Mouse (Mus musculus) liver, postnatal 0 days (tissue): ENCODE results near the gene Lztfl1. TPM values are rescaled to one million over a fixed set of nuclear protein-coding genes. Genes with fewer than 3 reads are reported as not detected.

Experiments
- ATAC-seq: fragments of 200-750 bp; cut with Nextera tagmentation; 2 replicates; pipeline ENCODE4 v1.8.0; 2017; ENCODE audit warnings: mild to moderate bottlenecking, moderate library complexity
- DNase-seq: peaks from one replicate; pipeline ENCODE4 v3.0.0-alpha.2; 2016
- H3K27ac ChIP-seq: fragments of 300-500 bp; sonication (generic); 2 replicates; pipeline ENCODE4 v1.5.1; 2014; ENCODE audit warnings: antibody characterized with exemption, moderate library complexity, mild to moderate bottlenecking, low read depth
- H3K27me3 ChIP-seq: fragments of 300-500 bp; sonication (generic); 2 replicates; pipeline ENCODE4 v1.6.1; 2014; ENCODE audit warnings: low read length, control low read depth, mixed read lengths; ENCODE audit not compliant: insufficient read depth
- H3K36me3 ChIP-seq: fragments of 300-500 bp; sonication (generic); replicated peaks from 2 replicates; pipeline ENCODE4 v1.6.1; 2014; ENCODE audit warnings: mild to moderate bottlenecking, control low read depth, low read length, moderate library complexity, mixed read lengths; ENCODE audit not compliant: insufficient read depth
- H3K4me1 ChIP-seq: fragments of 300-500 bp; sonication (generic); 2 replicates; pipeline ENCODE4 v1.6.1; 2014; ENCODE audit warnings: antibody characterized with exemption, mild to moderate bottlenecking, control low read depth; ENCODE audit not compliant: insufficient read depth
- H3K4me2 ChIP-seq: fragments of 300-500 bp; sonication (generic); 2 replicates; pipeline ENCODE4 v1.6.1; 2014; ENCODE audit warnings: low read depth, mild to moderate bottlenecking, low read length, moderate library complexity, mixed read lengths
- H3K4me3 ChIP-seq: fragments of 300-500 bp; sonication (generic); 2 replicates; pipeline ENCODE4 v1.5.1; 2014; ENCODE audit warnings: low read depth, low read length
- H3K9ac ChIP-seq: fragments of 300-500 bp; sonication (generic); replicated peaks from 2 replicates; pipeline ENCODE4 v1.6.1; 2014; ENCODE audit warnings: mild to moderate bottlenecking, moderate library complexity
- H3K9me3 ChIP-seq: fragments of 300-500 bp; sonication (generic); 2 replicates; pipeline ENCODE4 v1.6.1; 2016; ENCODE audit warnings: mild to moderate bottlenecking, control low read depth, low read length, mixed read lengths
- CTCF ChIP-seq: sonication (generic); IDR thresholded peaks from 2 replicates; pipeline ENCODE4 v1.5.1; 2016; ENCODE audit warnings: antibody characterized with exemption, low read depth
- EP300 ChIP-seq: IDR thresholded peaks from 2 replicates; pipeline ENCODE4 v1.6.1; 2016; ENCODE audit warnings: antibody characterized with exemption, low read depth, mild to moderate bottlenecking
- WGBS: fragments of 180-500 bp; shearing (Covaris S2); extraction: QIAGEN DNeasy Blood & Tissue Kit; methylation state at CpG from one replicate; pipeline ENCODE4 v1.1.7; 2014; ENCODE audit not compliant: insufficient replicate concordance; 5-methylcytosine and 5-hydroxymethylcytosine counted together
- polyA plus RNA-seq: library from polyadenylated mRNA; unstranded; fragments of >200 nt; fragmentation: Nextera tagmentation; extraction: Ambion mirVana; gene quantifications from 2 replicates; pipeline ENCODE4 v1.2.1, GENCODE M21; 2015

Gene Lztfl1
- polyA plus RNA-seq, 1 experiment from 2014 or later, result 16.8 TPM

DNA sequence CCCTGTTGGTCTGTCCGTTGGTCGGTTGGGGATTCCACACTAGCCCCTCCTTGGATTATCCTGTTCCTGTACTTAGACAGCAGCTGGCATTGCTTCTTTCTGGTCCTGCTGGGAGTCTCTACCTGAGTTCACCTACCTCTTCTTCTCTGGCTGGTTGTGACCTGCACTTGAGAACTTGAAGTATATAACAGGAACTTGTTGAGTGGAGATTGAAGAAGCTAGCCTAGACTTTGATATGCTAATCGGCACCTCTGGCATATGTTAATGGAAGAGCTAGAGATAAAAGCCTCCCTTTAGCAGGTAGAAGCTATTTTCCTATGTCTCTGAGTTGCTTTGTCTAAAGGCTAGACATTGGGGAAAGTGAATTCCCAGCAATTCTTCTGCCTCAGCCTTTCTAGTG, 13.8 kb upstream of the Lztfl1 start:
- ATAC-seq, result no peak
- no peaks in the 10 kb centered on the region for H3K27me3 ChIP-seq
- 83% methylated on average over 3 of the region's 3 CpGs for WGBS

DNA sequence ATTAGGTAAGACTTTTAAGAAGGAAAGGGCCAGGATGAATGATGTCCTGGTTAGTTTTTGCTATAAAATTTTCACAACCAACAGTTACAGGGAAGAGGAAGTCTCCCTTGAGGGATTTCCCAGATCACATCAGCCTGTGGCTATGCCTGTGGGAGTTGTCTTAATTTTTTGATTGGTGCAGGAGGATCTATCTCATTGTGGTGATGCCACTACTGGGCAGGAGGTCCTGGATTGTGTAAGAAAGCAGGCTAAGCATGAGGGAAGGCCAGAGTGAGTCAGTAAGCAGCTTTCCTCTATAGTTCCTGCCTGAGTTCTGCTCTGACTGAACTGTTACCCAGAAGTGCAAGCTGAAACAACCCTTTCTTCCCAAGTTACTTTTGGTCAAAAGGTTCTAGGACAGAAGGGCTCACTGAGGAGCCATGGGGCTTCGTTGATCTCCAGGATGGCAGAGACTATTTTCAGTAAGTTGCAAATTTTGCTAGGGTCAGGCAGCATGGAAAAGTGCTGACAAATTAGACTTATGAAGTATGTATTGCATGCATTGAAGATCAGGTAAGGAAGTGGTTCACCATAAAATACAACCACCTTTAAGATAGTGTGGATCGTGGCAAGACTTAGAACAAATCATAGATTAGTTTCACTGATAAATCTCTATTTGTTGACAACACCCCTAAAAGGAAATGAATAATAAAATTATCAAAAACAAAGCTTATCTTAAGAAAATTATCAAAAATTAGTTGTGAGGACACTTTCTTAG, 5.4 kb upstream of the Lztfl1 start:
- H3K27ac ChIP-seq, result no peak overlapping the region
- 0 out of 2 replicates have a peak, but pooled peaks cover 2% of the 10 kb centered on the region for H3K4me1 ChIP-seq
- ATAC-seq (no peak), DNase-seq (no peak)
- H3K27me3 ChIP-seq, result no peaks in the 10 kb centered on the region
- no peaks in the 10 kb centered on the region for H3K36me3 ChIP-seq
- no peak overlapping the region for H3K4me2 ChIP-seq
- H3K4me3 ChIP-seq, result no peak overlapping the region
- TF ChIP-seq CTCF (no peak), EP300 (no peak)
- no peak overlapping the region for H3K9ac ChIP-seq
- WGBS, result 58% methylated on average over 2 of the region's 2 CpGs
- no peaks in the 10 kb centered on the region for H3K9me3 ChIP-seq

More for the DNA sequence above, 13.8 kb upstream of the Lztfl1 start:
- H3K4me1 ChIP-seq, result no peaks in the 10 kb centered on the region
- H3K9ac ChIP-seq, result no peak overlapping the region
- no peak overlapping the region for H3K27ac ChIP-seq
- no peaks in the 10 kb centered on the region for H3K9me3 ChIP-seq
- H3K36me3 ChIP-seq, result no peaks in the 10 kb centered on the region
- DNase-seq, result no peak
- no peak overlapping the region for H3K4me3 ChIP-seq
- H3K4me2 ChIP-seq, result no peak overlapping the region
- TF ChIP-seq EP300, result no peak
- no peak for TF ChIP-seq CTCF

DNA sequence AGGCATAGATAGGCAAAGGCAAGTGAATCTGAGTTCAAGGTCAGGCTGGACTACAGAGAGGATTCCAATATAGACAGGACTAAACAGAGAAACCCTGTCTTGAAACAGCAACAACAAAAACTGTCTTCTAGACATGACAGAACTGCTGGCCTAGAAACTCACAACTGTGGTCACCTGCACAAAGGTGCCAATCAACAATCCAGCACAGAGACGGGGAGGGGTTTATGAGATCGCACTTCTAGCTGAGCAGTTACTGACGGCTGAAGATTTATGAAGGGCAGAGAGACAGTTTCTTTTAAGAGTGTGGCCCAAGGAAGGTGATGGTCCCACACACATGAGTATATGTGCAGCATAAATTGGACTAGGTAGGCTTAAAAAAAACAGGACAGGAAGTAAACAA, 1.2 kb downstream of the Lztfl1 start:
- 51% methylated on average over 3 of the region's 3 CpGs for WGBS
- Histone ChIP-seq H3K27ac (no peak overlapping the region), H3K4me3 (peak overlapping the region; percentile 63), H3K4me1 (0 out of 2 replicates have a peak, but pooled peaks cover 4% of the 10 kb centered on the region), H3K27me3 (no peaks in the 10 kb centered on the region), H3K36me3 (peaks cover 2% of the 10 kb centered on the region; the same call in 1 of the 2 replicates), H3K9ac (no peak overlapping the region), H3K4me2 (0 out of 2 replicates have a peak overlapping the region, but pooled peaks have one; percentile 80), H3K9me3 (no peaks in the 10 kb centered on the region)
- DNase-seq (no peak), ATAC-seq (no peak)
- TF ChIP-seq CTCF (no peak), EP300 (no peak)

DNA sequence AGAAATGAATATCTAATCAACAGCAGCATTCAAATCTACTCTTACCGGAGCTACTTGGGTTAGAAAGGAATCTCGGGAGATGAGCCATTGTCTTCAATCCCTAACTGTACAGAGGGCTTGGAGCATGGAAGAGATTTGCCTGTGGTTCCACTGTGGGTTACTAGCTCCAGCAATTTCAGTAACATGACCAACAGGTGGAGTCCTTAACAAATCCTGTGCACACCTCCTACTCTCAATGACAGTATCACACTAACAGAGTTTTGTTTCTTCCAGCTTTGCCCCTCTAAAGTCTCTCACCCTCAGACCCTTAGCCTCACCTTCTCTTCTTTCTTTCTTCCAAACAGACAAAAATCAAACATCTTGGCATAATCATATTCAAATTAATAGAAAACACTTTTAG, 4.4 kb downstream of the Lztfl1 start:
- H3K27me3 ChIP-seq, result no peaks in the 10 kb centered on the region
- 0 out of 2 replicates have a peak, but pooled peaks cover 4% of the 10 kb centered on the region for H3K4me1 ChIP-seq
- no peak for ATAC-seq
- H3K9me3 ChIP-seq, result no peaks in the 10 kb centered on the region
- no peak overlapping the region for H3K4me2 ChIP-seq
- H3K36me3 ChIP-seq, result peaks cover 7% of the 10 kb centered on the region; the same call in 1 of the 2 replicates
- H3K27ac ChIP-seq, result no peak overlapping the region
- no peak overlapping the region for H3K9ac ChIP-seq
- WGBS, result 79% methylated on average over 2 of the region's 2 CpGs
- no peak for TF ChIP-seq EP300
- TF ChIP-seq CTCF, result peak; percentile 37
- DNase-seq, result no peak
- H3K4me3 ChIP-seq, result no peak overlapping the region

DNA sequence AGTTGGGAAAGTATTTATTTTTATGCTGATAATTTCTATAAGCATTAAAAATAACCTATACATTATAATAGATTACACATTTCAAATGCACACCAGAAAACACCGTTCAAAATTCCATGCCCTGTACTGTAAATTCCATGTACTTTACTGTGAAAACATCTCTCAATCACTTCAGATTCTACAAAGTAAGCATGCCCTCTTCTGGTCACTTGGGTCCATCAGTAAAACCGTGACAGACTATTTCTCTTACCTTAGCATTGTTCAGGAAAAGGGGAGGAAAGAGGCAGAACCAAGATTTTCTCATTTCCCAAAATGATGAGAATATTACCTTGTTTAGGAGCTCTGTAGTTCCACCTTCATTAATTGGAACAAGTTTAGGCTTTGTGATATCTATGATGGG, 8.3 kb downstream of the Lztfl1 start:
- Histone ChIP-seq H3K4me2 (no peak overlapping the region), H3K9me3 (no peaks in the 10 kb centered on the region), H3K4me3 (no peak overlapping the region), H3K27me3 (no peaks in the 10 kb centered on the region), H3K36me3 (peaks cover 14% of the 10 kb centered on the region), H3K4me1 (no peaks in the 10 kb centered on the region), H3K9ac (no peak overlapping the region), H3K27ac (no peak overlapping the region)
- peak; percentile 46 for TF ChIP-seq CTCF
- TF ChIP-seq EP300, result no peak
- ATAC-seq (no peak), DNase-seq (no peak)
- WGBS, result 44% methylated on average over 2 of the region's 2 CpGs

DNA sequence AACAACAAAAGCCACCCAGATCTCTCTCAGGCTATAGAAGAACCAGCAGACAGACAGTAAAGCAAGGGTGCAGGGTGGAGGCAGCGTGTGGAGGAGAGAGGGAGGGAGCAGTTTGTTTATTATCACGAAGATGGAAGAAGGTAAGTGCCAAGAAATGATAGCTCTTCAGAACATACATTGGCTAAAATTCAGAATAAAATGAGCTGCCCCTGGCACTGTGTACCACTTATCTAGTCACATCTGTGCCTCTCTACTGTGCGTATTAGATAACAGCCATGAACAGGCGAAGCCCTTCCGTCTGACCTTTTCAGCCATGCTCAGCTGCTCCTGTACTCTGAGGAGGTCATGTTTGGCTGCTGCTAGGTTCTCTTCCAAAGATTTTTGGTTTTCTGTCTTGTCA, 15.7 kb downstream of the Lztfl1 start:
- H3K27ac ChIP-seq, result peak overlapping the region; percentile 60
- peak; percentile 99 for ATAC-seq
- no peaks in the 10 kb centered on the region for H3K9me3 ChIP-seq

More for the DNA sequence above, 15.7 kb downstream of the Lztfl1 start:
- Histone ChIP-seq H3K27me3 (no peaks in the 10 kb centered on the region), H3K4me1 (no peaks in the 10 kb centered on the region; the same call in 1 of the 2 replicates), H3K9ac (no peak overlapping the region), H3K4me2 (peak overlapping the region; percentile 23; the same call in 1 of the 2 replicates), H3K4me3 (no peak overlapping the region), H3K36me3 (peaks cover 12% of the 10 kb centered on the region)
- TF ChIP-seq EP300 (peak; percentile 95), CTCF (no peak)
- DNase-seq, result peak; percentile 19
- 56% methylated on average over 5 of the region's 5 CpGs for WGBS
